Mouse (Mus musculus): ENCODE results near the gene Mydgf.

DNA sequence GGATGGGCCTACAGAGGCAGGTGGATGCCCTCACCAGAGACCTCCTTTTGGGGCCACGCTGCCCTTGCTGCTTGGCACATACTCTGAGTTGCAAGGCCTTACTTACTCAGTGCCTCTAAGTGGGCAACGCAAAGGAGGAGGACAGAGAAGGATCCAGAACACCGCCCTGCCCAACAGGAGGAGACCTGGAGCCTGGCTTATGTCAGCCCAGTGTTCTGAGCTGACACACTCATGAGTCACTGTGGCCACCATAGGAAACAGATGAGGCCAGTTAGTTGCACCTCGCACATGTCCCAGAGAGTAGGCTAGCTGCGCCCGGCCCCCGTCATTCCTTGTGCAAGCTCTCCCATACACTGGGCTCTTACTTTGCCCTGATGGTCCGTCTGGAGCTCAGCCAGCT, 18.8 kb upstream of the Mydgf start:
- no peak for TF ChIP-seq POLR2A (IDR thresholded peaks at IDR 0.05; ENCODE audit: extremely low read depth, insufficient read depth, low read length)
- no peak for TF ChIP-seq CTCF (IDR thresholded peaks at IDR 0.05; ENCODE audit: low read depth, low read length)
